Mouse (Mus musculus) spleen, embryonic (tissue): Measurements from ENCODE around the gene Nup93.

Experiments used
- CTCF ChIA-PET: fragments of 350-600 bp; sonication (Branson Sonifier 250); formaldehyde crosslinking; loops from one replicate; lab custom pipeline; 2022; lab: Charles Lee

Gene Nup93

DNA sequence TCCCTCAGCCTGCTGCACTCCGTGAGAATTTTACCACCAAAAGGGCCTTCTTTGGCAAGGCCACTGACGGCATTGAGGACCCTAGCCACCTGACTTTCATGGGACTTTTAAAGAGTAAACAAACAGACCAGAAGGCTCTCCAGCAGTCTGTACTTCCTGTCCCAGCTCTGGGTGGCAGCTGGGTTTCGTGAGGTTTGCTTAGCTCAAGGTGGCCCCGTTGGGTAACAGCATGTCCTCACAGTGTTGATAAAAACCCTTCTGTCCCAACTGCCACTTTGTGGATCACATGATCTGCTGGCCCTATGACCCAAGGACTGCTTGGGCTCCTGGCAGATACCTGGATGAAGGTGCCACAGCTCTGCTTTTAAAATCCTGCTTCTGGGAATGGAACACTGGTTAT lies 140.2 kb downstream of the Nup93 start:
- CTCF ChIA-PET, result interaction anchor here (0.6 to 1.1 kb wide), 3 partner anchors 10 to 26 kb away, joined by 3 to 4 read pairs (median 3); no protein-coding TSS in a partner anchor

DNA sequence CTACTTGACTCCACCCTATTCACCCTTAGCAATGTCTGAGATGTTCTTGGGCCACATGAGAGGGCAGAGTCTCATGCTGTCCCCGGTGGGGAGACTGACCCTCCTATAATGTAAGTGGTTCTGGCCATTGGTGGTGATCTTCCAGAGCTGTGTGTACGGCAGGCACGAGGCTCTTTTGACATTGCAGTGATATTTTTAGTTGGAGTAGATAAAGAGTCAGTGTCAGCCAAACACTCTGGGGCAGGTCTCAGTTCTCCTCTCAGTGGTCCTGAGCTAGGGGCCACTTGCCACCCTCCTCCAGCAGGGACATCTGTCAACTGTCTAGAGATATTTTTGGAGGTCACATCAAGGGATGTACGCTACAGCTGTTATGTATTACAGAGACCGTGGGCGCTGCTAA lies 142.9 kb downstream of the Nup93 start:
- CTCF ChIA-PET, result interaction anchor here (0.6 kb wide), 1 partner anchor 428 kb away, joined by 3 read pairs; no protein-coding TSS in a partner anchor

DNA sequence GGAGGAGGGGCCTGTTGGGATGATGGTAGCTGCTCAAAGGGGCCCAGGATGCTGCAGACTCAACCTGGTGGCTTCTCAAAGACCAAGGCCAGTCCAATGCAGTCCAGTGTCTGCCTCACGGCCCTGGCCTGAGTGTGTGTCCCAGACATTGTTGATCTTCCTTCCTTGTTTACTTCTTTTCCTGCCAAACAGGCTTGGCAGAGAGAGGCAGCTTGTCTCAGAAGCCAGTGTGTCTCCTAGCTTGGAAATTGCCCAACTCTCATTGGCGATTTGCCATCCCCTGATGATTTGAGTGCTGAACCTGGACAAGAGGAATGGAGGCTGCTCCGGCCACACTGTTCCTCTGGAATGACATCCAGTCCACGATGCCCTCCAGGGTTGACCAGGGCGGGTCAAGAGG lies 144.2 kb downstream of the Nup93 start:
- CTCF ChIA-PET, result no interaction called here

DNA sequence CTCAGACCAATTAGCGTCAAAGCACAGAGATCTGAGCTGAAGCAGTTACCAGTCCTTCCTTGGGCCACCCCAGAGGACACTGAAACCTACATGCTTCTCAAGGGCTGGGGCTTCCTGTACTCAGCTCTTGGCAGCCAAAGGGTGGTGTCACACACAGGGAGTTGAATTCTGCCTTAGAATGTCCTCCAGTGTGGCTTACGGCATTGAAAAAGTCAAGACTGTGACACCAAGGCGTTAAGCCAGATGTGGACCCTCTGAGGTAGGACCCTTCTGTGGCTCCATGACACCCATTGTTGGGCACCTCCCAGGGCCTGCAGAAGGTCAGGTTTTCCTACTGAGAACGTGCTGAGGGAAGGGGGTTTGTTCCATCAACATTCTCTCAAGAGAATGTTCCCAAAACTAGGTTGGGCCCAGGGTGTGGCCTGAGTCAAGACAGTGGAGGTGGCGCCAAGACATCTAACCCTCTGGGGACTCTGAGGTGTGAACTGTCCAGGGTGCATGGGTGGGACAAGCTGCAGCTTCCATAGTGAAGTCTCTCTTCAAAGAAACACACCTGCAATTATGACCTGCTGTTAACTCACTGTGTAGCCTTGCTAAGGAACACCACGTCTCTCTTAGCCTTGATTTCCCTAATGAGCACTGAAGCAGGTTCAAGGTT lies 147.5 kb downstream of the Nup93 start:
- CTCF ChIA-PET, result interaction anchor here (0.7 kb wide), 1 partner anchor 13 kb away, joined by 3 read pairs; no protein-coding TSS in a partner anchor

DNA sequence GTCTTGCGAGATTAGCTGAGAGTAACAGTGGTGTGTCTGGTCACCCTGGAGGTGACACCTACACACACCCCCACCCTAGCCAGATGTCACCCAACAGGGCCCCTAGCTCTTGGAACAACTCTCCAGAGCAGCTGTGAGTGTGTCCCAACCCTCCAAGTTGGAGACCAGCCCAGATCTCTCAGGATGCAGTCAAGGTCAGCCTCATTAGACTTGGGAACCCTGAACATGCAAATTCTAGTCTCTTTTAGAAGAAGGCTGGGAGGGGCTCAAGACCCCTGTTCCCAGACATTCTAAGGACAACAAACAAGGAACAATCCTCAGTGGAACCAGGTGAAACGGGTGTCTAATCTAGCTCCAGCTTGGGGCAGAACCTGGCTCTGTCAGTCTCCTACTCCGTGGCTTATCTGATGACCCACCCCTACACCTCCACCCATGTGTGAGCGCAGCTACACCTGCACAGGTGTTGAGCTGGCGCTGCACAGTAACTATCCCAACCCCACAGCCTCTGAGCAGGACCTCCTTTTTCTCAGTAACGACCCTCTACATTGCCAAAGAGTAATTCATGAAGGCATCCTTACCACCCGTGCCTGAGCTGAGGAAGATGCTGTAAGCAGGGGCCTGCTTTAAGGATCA lies 148.4 kb downstream of the Nup93 start:
- CTCF ChIA-PET, result interaction anchor here (0.6 to 0.7 kb wide), 2 partner anchors 11 to 13 kb away, joined by 3 to 17 read pairs; no protein-coding TSS in a partner anchor

DNA sequence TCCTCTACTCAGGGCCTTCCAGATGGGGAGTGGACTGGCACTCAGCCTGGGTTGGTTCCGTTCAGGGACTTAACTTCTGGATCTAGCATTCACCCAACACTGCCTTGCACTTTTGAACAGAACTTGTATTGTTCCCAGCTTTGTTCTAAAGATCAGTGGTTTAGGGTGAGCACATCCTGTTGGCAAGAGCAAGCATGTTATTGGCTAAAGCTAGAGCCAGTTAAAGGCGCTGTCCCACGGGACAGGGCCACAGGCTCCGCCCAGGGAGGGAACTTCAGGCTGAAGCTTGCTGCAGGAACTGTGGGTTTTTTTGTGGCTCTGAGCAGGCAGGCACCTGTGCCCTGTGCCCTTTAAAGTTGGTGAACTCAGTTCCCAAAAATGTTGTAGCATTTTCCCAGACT lies 148.9 kb downstream of the Nup93 start:
- CTCF ChIA-PET, result interaction anchor here (0.6 kb wide), 1 partner anchor 11 kb away, joined by 17 read pairs; no protein-coding TSS in a partner anchor

DNA sequence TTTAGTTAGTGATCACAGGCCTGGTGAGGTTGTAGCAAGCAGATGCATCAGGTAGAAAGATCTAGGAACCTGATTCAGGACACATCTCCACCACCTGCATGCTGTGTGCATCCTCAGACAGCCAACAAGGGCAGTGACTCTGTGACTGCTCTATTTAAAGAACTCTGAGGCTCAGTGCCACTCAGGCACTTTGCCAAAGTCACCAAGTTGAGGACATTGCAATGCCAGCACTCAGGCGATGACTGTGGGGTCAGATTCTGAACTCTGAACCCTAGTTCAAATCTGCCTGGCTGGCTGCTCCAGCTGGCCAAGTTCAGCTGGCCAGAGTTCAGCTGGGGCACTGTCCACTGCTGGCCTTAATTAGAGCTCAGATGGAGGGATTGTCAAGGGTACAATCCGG lies 149.5 kb downstream of the Nup93 start:
- CTCF ChIA-PET, result no interaction called here

DNA sequence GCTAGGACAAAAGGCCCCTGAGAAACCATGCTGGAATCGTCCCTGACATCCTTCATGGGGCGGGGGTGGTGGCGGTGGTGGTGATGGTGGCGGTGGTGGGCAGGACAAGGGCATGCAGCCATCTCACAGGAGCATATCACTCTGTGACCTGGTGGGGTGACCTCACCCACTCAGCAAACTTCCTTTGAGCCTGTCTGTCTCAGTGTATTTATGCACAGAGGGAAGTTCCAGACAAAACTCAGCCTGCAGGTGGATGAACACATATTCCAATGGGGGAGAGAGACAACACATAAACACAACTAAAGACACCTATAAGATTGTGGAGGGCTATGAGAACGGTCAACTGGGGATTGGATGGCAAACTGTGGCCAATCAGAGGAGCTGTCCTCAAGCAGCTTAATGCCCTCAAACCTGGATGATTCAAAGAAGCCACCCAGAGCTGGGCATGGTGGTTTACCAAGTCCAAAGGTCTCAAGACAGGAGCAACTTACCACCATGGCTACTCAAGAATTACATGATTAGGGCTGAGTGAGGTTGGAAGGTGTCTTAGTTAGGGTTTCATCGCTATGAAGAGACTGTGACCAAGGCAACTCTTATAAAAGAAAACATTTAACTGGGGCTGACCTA lies 150.4 kb downstream of the Nup93 start:
- CTCF ChIA-PET, result interaction anchor here (0.7 kb wide), 1 partner anchor 10 kb away, joined by 4 read pairs; no protein-coding TSS in a partner anchor

DNA sequence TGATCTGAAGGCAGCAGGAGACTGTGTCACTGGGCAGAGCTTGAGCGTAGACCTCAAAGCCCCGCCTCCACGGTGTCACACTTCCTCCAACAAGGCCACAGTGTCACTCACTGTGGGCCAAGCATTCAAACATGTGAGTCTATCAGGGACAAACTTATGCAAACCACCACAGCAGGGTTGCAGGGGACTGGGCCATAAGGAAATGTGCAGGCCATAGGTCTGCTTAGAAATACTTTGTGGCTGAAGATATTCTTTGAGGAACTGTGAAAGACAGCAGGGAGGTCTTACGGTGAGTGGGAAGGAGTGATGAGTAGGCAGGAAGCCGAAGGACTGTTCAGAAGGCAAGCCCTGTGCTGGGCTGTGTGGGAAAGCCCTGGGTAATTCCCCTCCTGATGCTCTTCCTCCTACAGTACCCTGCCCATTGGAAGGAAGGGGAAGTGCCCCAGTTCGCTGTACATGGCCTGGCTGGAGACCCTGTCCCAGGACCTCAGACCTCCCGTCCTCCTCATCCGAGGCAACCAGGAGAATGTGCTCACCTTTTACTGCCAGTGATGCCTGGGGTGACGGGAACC lies 151.1 kb downstream of the Nup93 start:
- CTCF ChIA-PET, result interaction anchor here (0.7 to 1.1 kb wide), 2 partner anchors 11 to 12 kb away, joined by 3 to 4 read pairs; no protein-coding TSS in a partner anchor
